Mouse (Mus musculus) cerebellum, adult 2 months (tissue): Measurements from ENCODE around the gene Zscan21. TPM values are rescaled to one million over a fixed set of nuclear protein-coding genes. Genes with fewer than 3 reads are reported as not detected.

Source experiments
- DNase-seq, 2 experiments: peaks; one replicate each; pipeline ENCODE4 v3.0.0; 2021
- H3K27ac ChIP-seq: fragments of 200-500 bp; 2 replicates; pipeline ENCODE4 v1.5.1; 2012; ENCODE audit warnings: low read length, control low read depth, inconsistent platforms; ENCODE audit not compliant: insufficient read depth
- H3K27me3 ChIP-seq: fragments of 200-500 bp; 2 replicates; pipeline ENCODE4 v1.6.1; 2012; ENCODE audit warnings: inconsistent platforms, mild to moderate bottlenecking, low read length, moderate library complexity; ENCODE audit not compliant: control insufficient read depth, insufficient read depth
- H3K4me1 ChIP-seq: fragments of 200-500 bp; 2 replicates; pipeline ENCODE4 v1.6.1; 2011; ENCODE audit warnings: low read length; ENCODE audit not compliant: control insufficient read depth, insufficient read depth
- H3K4me3 ChIP-seq: fragments of 200-500 bp; replicated peaks from 2 replicates; pipeline ENCODE3; 2011; ENCODE audit warnings: mild to moderate bottlenecking, low read depth, low read length, control low read depth; ENCODE audit not compliant: insufficient read depth
- CTCF ChIP-seq: fragments of 200-500 bp; IDR thresholded peaks from 2 replicates; pipeline ENCODE4 v1.5.1; 2011; ENCODE audit warnings: low read depth, mild to moderate bottlenecking, control low read depth, low read length, moderate library complexity, borderline replicate concordance; ENCODE audit not compliant: insufficient read depth
- POLR2A ChIP-seq: fragments of 200-500 bp; IDR thresholded peaks from 2 replicates; pipeline ENCODE4 v1.6.1; 2011; ENCODE audit warnings: low read length, control low read depth, borderline replicate concordance; ENCODE audit not compliant: insufficient read depth
- WGBS: fragments of 180-500 bp; shearing (Covaris S2); methylation state at CpG from one replicate; pipeline ENCODE4 v1.1.7; 2018; 5-methylcytosine and 5-hydroxymethylcytosine counted together
- polyA plus RNA-seq: library from polyadenylated mRNA; depleted of rRNA; stranded (reverse); fragments of >200 nt; gene quantifications from 2 replicates; pipeline ENCODE4 v1.2.3, GENCODE M21; 2012; rRNA removed

Zscan21 gene
- 19.0 and 19.2 TPM in 2 replicates for polyA plus RNA-seq

DNA sequence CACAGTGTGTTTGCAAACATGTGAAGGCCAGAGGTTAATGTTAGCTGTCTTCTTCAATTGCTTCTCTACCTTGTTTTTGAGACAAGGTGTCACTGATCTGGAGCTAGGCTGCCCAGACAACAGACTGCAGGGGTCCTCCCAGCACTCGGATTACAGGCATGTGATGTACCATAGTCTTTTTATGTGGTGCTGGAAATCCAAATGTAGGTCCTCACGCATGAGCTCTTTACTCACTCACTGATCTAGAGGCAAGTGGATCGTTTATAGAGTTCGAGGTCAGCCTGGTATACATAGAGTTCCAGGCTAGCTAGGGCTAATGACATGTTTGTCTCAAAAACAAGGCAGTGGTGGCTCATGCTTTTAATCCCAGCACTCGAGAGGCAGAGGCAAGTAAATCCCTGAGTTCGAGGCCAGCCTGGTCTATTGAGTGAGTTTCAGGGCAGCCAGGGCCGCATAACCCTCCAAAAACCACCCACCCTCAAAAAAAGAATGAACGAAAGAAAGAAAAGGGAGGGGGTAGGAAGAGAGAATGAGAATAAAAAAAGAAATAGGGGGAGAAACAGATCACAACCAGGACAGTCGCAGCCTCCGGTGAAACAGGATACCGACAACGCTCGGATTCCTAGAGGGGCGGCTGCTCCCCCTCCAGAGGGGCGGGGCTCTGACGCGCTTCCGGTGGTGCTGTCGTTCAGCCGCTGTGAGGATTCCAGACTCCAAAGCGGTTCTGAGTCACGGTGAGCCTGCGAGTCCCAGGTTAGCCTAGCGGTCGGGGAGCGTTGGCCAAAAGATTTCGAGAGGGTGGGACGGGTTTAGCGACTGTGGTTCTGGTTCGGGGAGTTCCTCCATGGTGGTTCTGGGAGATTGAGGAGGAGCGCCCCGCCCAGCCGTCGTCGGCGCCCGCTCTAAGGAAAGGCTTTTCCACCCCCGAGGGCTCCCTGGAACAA is at the start of gene Zscan21:
Gene Zscan21 (plus strand): TSS at position 649 of the 944 bp plus-strand sequence.
- Histone ChIP-seq H3K27me3 (no peaks in the 10 kb centered on the region), H3K4me3 (peak within 1 kb of the TSS; percentile 97), H3K4me1 (no peaks in the 10 kb centered on the region), H3K27ac (peak within 1 kb of the TSS; percentile 64)
- peak; percentile 90 to 91 for DNase-seq
- WGBS: 6% methylated on average over 38 of the region's 38 CpGs
- TF ChIP-seq CTCF: no peak
- no peak; the same call in none of the 2 replicates for TF ChIP-seq POLR2A

- H3K4me3 ChIP-seq: no peak overlapping the region
- H3K27me3 ChIP-seq: no peaks in the 10 kb centered on the region
- DNase-seq: no peak
- no peaks in the 10 kb centered on the region for H3K4me1 ChIP-seq
- WGBS: 84% methylated on average over 4 of the region's 4 CpGs
- H3K27ac ChIP-seq: no peak overlapping the region
- TF ChIP-seq CTCF (no peak), POLR2A (no peak)
These were observed 42.9 kb upstream of the Zscan21 start for GRCm38 (mm10) chr5:138073803-138074202.

DNA sequence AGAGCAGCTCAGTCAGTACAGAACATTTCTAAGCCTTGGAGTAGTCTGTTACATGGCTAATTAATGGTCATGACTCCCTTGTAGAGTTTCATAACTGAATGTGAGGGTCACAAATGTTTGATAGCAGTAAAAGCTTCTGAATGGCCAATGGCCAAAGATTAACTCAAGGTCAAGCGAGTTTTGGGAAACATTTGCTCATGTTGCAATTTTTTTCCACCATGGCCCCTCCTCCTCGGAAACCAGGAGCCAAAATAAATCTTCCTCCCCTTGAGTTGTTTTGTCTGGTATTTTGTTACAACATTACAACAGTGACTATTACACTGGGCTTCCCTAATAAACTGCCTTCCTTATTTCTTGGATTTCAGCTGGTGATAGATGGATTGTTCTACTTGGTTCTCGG is 41.0 kb upstream of the Zscan21 start:
- 69% methylated on average over 3 of the region's 3 CpGs for WGBS
- TF ChIP-seq CTCF: no peak
- TF ChIP-seq POLR2A: no peak
- H3K4me1 ChIP-seq: no peaks in the 10 kb centered on the region

DNA sequence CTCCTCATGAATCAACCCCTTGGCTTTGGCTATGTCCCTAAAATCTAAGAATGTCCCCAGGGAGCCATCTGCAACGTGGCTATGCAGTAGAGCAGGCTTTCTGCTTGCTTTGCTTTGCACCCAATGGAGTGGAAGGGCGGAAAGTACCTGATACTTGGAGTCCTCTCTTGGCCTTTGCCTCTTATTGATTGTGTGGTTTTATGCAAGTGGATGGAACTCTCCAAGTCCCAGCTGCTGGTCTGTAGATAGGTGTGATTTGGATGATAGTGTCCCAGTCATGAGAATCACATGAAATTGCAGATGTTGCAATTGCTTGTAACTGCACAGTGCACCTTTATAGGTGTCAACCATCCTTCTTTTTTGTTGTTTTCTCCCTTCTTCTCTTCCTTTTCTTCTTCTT is 40.6 kb upstream of the Zscan21 start:
- no peaks in the 10 kb centered on the region for H3K4me1 ChIP-seq
- no peak overlapping the region for H3K4me3 ChIP-seq
- TF ChIP-seq CTCF (no peak), POLR2A (no peak)
- no peak for DNase-seq
- no peaks in the 10 kb centered on the region for H3K27me3 ChIP-seq
- H3K27ac ChIP-seq: no peak overlapping the region
- 48% methylated on average over 2 of the region's 2 CpGs for WGBS

More for the DNA sequence above, 41.0 kb upstream of the Zscan21 start:
- H3K27ac ChIP-seq: no peak overlapping the region
- no peak overlapping the region for H3K4me3 ChIP-seq
- H3K27me3 ChIP-seq: no peaks in the 10 kb centered on the region
- DNase-seq: no peak

DNA sequence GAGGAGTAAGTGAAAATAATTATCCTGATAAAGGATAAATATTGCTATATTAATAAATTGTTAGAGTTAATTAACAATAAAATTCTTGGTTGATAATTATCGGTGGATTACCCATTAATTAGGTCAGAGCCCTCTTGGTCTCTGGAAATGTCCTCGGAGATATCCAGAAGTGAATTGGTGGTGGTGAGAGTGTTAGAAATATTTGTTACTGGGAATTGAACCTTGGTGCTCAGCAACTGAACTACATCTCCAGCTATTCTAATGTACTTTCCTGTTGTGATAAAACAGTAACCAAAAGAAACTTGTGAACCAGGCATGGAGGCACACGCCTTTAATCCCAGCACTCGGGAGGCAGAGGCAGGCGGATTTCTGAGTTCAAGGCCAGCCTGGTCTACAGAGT is 36.2 kb upstream of the Zscan21 start:
- 90% methylated on average over 5 of the region's 5 CpGs for WGBS
- no peak overlapping the region for H3K4me3 ChIP-seq

GRCm38 (mm10) chr5:138081446-138081845 is 35.3 kb upstream of the Zscan21 start:
- H3K4me1 ChIP-seq: 0 out of 2 replicates have a peak, but pooled peaks cover 2% of the 10 kb centered on the region
- TF ChIP-seq POLR2A (no peak), CTCF (no peak)
- H3K4me3 ChIP-seq: no peak overlapping the region
- DNase-seq: no peak
- no peaks in the 10 kb centered on the region for H3K27me3 ChIP-seq
- H3K27ac ChIP-seq: no peak overlapping the region
- 85% methylated on average over 9 of the region's 9 CpGs for WGBS

More for the DNA sequence above, 36.2 kb upstream of the Zscan21 start:
- H3K4me1 ChIP-seq: 0 out of 2 replicates have a peak, but pooled peaks cover 2% of the 10 kb centered on the region
- no peak for DNase-seq
- H3K27ac ChIP-seq: no peak overlapping the region
- TF ChIP-seq POLR2A (no peak), CTCF (no peak)
- no peaks in the 10 kb centered on the region for H3K27me3 ChIP-seq

- WGBS: 66% methylated on average over 2 of the region's 2 CpGs
- no peak for DNase-seq
- Histone ChIP-seq H3K27ac (no peak overlapping the region), H3K27me3 (no peaks in the 10 kb centered on the region), H3K4me1 (peaks cover 5% of the 10 kb centered on the region), H3K4me3 (no peak overlapping the region)
- TF ChIP-seq POLR2A (no peak), CTCF (no peak)
These were observed 33.3 kb upstream of the Zscan21 start for GRCm38 (mm10) chr5:138083318-138083900.

GRCm38 (mm10) chr5:138083936-138084335 is 32.8 kb upstream of the Zscan21 start:
- Histone ChIP-seq H3K4me3 (no peak overlapping the region), H3K27ac (no peak overlapping the region), H3K27me3 (no peaks in the 10 kb centered on the region), H3K4me1 (peaks cover 5% of the 10 kb centered on the region)
- WGBS: 93% methylated on average over 2 of the region's 2 CpGs
- TF ChIP-seq CTCF (no peak), POLR2A (no peak)
- DNase-seq: no peak
